Mouse (Mus musculus): ENCODE measurements around the gene Mmp20. TPM values are rescaled to one million over a fixed set of nuclear protein-coding genes. Genes with fewer than 3 reads are reported as not detected.

Gene Mmp20
- polyA plus RNA-seq (2014; fragmentation: Nextera tagmentation; extraction: Ambion mirVana), result not detected in 2 replicates

DNA sequence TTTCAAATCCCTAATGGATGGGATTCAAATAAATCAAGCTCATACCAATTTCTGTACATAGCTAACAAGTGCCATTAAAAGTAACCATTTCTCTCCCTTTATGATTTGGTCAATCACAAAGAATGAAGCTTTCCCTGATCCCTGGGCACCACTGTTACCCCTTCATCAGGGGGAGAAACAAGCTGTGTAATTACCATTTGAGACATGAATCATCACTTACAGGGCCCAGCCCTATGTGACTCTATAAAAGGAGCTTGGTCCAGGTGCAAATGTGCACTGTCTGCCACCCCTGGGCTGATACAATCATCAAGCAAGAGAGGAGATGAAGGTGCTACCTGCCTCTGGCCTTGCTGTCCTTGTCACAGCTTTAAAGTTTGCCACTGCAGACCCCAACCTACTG lies at the start of gene Mmp20:
TSS of gene Mmp20 (plus strand) at position 301 of the 400 bp plus-strand sequence.
- no peaks in the 10 kb centered on the region for H3K36me3 ChIP-seq (ENCODE audit: control insufficient read depth, insufficient read depth, low read length)
- no peaks in the 10 kb centered on the region for H3K4me1 ChIP-seq (replicated peaks; ENCODE audit: control insufficient read depth, insufficient read depth, low read length)
- no peak within 1 kb of the TSS for H3K4me3 ChIP-seq (ENCODE audit: low read depth, low read length)
- H3K9ac ChIP-seq (ENCODE audit: low read depth, low read length), result no peak within 1 kb of the TSS
- no peak within 1 kb of the TSS for H3K4me2 ChIP-seq
- DNase-seq (ENCODE audit: low spot score) (no peak), ATAC-seq (replicated peaks; ENCODE audit: low FRiP score) (no peak)
- H3K27me3 ChIP-seq (replicated peaks; ENCODE audit: control insufficient read depth, insufficient read depth, low read length), result no peaks in the 10 kb centered on the region
- no peaks in the 10 kb centered on the region for H3K9me3 ChIP-seq (ENCODE audit: control insufficient read depth, low read length)
- no peak within 1 kb of the TSS for H3K27ac ChIP-seq (ENCODE audit: low read depth, low read length)

DNA sequence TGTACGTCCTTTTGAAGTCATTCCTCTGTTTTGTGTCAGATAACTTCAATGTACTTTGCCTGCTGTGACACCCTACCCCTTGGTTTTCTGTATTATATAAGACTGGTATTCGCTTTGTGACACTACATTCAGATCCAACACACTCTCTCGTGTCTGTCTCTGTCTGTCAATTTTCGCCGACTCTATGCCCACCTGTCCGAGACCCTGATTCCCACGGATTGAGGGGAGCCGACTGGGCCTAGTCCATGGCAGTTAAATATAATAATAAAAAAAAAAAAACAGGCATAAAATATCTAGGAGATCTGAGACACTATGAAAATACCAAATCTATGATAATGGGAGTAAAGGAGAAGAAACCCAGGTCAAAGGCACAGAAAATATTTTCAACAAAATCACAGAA lies 38.0 kb upstream of the Mmp20 start:
- 64% methylated on average over 8 of the region's 8 CpGs for WGBS
- Histone ChIP-seq H3K27ac (ENCODE audit: low read depth, low read length) (no peak overlapping the region), H3K27me3 (replicated peaks; ENCODE audit: control insufficient read depth, insufficient read depth, low read length) (no peaks in the 10 kb centered on the region), H3K36me3 (ENCODE audit: control insufficient read depth, insufficient read depth, low read length) (no peaks in the 10 kb centered on the region), H3K4me2 (no peak overlapping the region), H3K4me3 (ENCODE audit: low read depth, low read length) (no peak overlapping the region), H3K4me1 (replicated peaks; ENCODE audit: control insufficient read depth, insufficient read depth, low read length) (no peaks in the 10 kb centered on the region), H3K9ac (ENCODE audit: low read depth, low read length) (no peak overlapping the region), H3K9me3 (ENCODE audit: control insufficient read depth, low read length) (no peaks in the 10 kb centered on the region)
- DNase-seq (ENCODE audit: low spot score), result no peak
- no peak for ATAC-seq (replicated peaks; ENCODE audit: low FRiP score)

- Histone ChIP-seq H3K36me3 (ENCODE audit: control insufficient read depth, insufficient read depth, low read length) (no peaks in the 10 kb centered on the region), H3K27ac (ENCODE audit: low read depth, low read length) (no peak overlapping the region), H3K4me2 (no peak overlapping the region), H3K9me3 (ENCODE audit: control insufficient read depth, low read length) (no peaks in the 10 kb centered on the region), H3K9ac (ENCODE audit: low read depth, low read length) (no peak overlapping the region), H3K4me3 (ENCODE audit: low read depth, low read length) (no peak overlapping the region), H3K27me3 (replicated peaks; ENCODE audit: control insufficient read depth, insufficient read depth, low read length) (no peaks in the 10 kb centered on the region), H3K4me1 (replicated peaks; ENCODE audit: control insufficient read depth, insufficient read depth, low read length) (no peaks in the 10 kb centered on the region)
- WGBS, result 83% methylated on average over 3 of the region's 3 CpGs
- DNase-seq (ENCODE audit: low spot score) (no peak), ATAC-seq (replicated peaks; ENCODE audit: low FRiP score) (no peak)
Measured at GRCm38 (mm10) chr9:7593272-7593812, 34.7 kb upstream of the Mmp20 start.

- H3K27ac ChIP-seq (ENCODE audit: low read depth, low read length), result no peak overlapping the region
- H3K4me1 ChIP-seq (replicated peaks; ENCODE audit: control insufficient read depth, insufficient read depth, low read length), result no peaks in the 10 kb centered on the region
- H3K27me3 ChIP-seq (replicated peaks; ENCODE audit: control insufficient read depth, insufficient read depth, low read length), result no peaks in the 10 kb centered on the region
- H3K9me3 ChIP-seq (ENCODE audit: control insufficient read depth, low read length), result no peaks in the 10 kb centered on the region
- 14% methylated on average over 6 of the region's 6 CpGs for WGBS
- no peak overlapping the region for H3K9ac ChIP-seq (ENCODE audit: low read depth, low read length)
- H3K4me2 ChIP-seq, result peak overlapping the region; percentile 47; the same call in 1 of the 2 replicates
- peak; percentile 83 for ATAC-seq (replicated peaks; ENCODE audit: low FRiP score)
- no peaks in the 10 kb centered on the region for H3K36me3 ChIP-seq (ENCODE audit: control insufficient read depth, insufficient read depth, low read length)
- H3K4me3 ChIP-seq (ENCODE audit: low read depth, low read length), result peak overlapping the region; percentile 26; the same call in 1 of the 2 replicates
- DNase-seq (ENCODE audit: low spot score), result peak; percentile 49
Measured at GRCm38 (mm10) chr9:7594816-7595540, 33.1 kb upstream of the Mmp20 start.

- Histone ChIP-seq H3K4me2 (no peak overlapping the region), H3K4me3 (ENCODE audit: low read depth, low read length) (no peak overlapping the region), H3K9me3 (ENCODE audit: control insufficient read depth, low read length) (no peaks in the 10 kb centered on the region), H3K9ac (ENCODE audit: low read depth, low read length) (no peak overlapping the region), H3K4me1 (replicated peaks; ENCODE audit: control insufficient read depth, insufficient read depth, low read length) (no peaks in the 10 kb centered on the region), H3K27me3 (replicated peaks; ENCODE audit: control insufficient read depth, insufficient read depth, low read length) (no peaks in the 10 kb centered on the region), H3K27ac (ENCODE audit: low read depth, low read length) (no peak overlapping the region), H3K36me3 (ENCODE audit: control insufficient read depth, insufficient read depth, low read length) (no peaks in the 10 kb centered on the region)
- 3% methylated on average over 3 of the region's 3 CpGs for WGBS
- peak; percentile 52 for DNase-seq (ENCODE audit: low spot score)
- peak; percentile 34; the same call in 1 of the 2 replicates for ATAC-seq (replicated peaks; ENCODE audit: low FRiP score)
Measured at GRCm38 (mm10) chr9:7602982-7603742, 24.9 kb upstream of the Mmp20 start.

DNA sequence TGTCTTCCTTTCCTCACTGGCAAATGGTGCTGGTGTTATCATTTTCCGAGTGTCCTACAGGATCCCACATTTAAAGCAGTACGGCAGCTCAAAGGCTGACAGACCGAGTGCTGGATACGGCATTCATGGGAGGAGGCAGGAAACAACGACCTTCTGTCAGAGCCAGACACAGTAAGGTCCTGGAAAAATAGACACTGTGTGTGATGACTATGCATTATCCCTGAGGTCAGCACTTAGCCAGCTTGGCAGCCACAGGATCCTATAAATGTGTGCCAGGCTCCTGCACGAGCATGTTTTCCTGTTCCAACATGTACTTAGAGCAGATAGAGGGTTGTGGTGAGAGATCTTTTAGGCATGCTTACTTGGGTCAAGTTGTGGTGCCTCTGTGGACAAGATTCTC lies 24.0 kb upstream of the Mmp20 start:
- H3K4me1 ChIP-seq (replicated peaks; ENCODE audit: control insufficient read depth, insufficient read depth, low read length), result no peaks in the 10 kb centered on the region
- no peaks in the 10 kb centered on the region for H3K9me3 ChIP-seq (ENCODE audit: control insufficient read depth, low read length)
- no peak overlapping the region for H3K9ac ChIP-seq (ENCODE audit: low read depth, low read length)
- H3K27me3 ChIP-seq (replicated peaks; ENCODE audit: control insufficient read depth, insufficient read depth, low read length), result no peaks in the 10 kb centered on the region
- ATAC-seq (replicated peaks; ENCODE audit: low FRiP score), result 0 out of 2 replicates have a peak, but pooled peaks have one; percentile 15
- H3K4me3 ChIP-seq (ENCODE audit: low read depth, low read length), result no peak overlapping the region
- no peaks in the 10 kb centered on the region for H3K36me3 ChIP-seq (ENCODE audit: control insufficient read depth, insufficient read depth, low read length)
- no peak for DNase-seq (ENCODE audit: low spot score)
- H3K27ac ChIP-seq (ENCODE audit: low read depth, low read length), result no peak overlapping the region
- no peak overlapping the region for H3K4me2 ChIP-seq
- WGBS, result 65% methylated on average over 6 of the region's 6 CpGs

GRCm38 (mm10) chr9:7605638-7606037 lies 22.4 kb upstream of the Mmp20 start:
- no peaks in the 10 kb centered on the region for H3K4me1 ChIP-seq (replicated peaks; ENCODE audit: control insufficient read depth, insufficient read depth, low read length)
- H3K9ac ChIP-seq (ENCODE audit: low read depth, low read length), result no peak overlapping the region
- no peaks in the 10 kb centered on the region for H3K36me3 ChIP-seq (ENCODE audit: control insufficient read depth, insufficient read depth, low read length)
- no peak overlapping the region for H3K27ac ChIP-seq (ENCODE audit: low read depth, low read length)
- no peaks in the 10 kb centered on the region for H3K9me3 ChIP-seq (ENCODE audit: control insufficient read depth, low read length)
- no peaks in the 10 kb centered on the region for H3K27me3 ChIP-seq (replicated peaks; ENCODE audit: control insufficient read depth, insufficient read depth, low read length)
- no peak for ATAC-seq (replicated peaks; ENCODE audit: low FRiP score)
- no peak overlapping the region for H3K4me3 ChIP-seq (ENCODE audit: low read depth, low read length)
- 84% methylated on average over 12 of the region's 12 CpGs for WGBS
- no peak for DNase-seq (ENCODE audit: low spot score)
- H3K4me2 ChIP-seq, result no peak overlapping the region

GRCm38 (mm10) chr9:7622582-7622981 lies 5.4 kb upstream of the Mmp20 start:
- H3K9me3 ChIP-seq (ENCODE audit: control insufficient read depth, low read length), result no peaks in the 10 kb centered on the region
- DNase-seq (ENCODE audit: low spot score), result no peak
- no peak for ATAC-seq (replicated peaks; ENCODE audit: low FRiP score)
- no peaks in the 10 kb centered on the region for H3K36me3 ChIP-seq (ENCODE audit: control insufficient read depth, insufficient read depth, low read length)
- no peak overlapping the region for H3K27ac ChIP-seq (ENCODE audit: low read depth, low read length)
- no peak overlapping the region for H3K4me2 ChIP-seq
- WGBS, result 61% methylated on average over 3 of the region's 3 CpGs
- H3K9ac ChIP-seq (ENCODE audit: low read depth, low read length), result no peak overlapping the region
- H3K27me3 ChIP-seq (replicated peaks; ENCODE audit: control insufficient read depth, insufficient read depth, low read length), result no peaks in the 10 kb centered on the region
- H3K4me3 ChIP-seq (ENCODE audit: low read depth, low read length), result no peak overlapping the region
- no peaks in the 10 kb centered on the region for H3K4me1 ChIP-seq (replicated peaks; ENCODE audit: control insufficient read depth, insufficient read depth, low read length)
